Mouse (Mus musculus): Measurements from ENCODE around the gene Slc5a4b.

GRCm38 (mm10) chr10:76028016-76028366 lies 82.8 kb downstream of the Slc5a4b start:
- no peak for TF ChIP-seq CTCF (IDR thresholded peaks at IDR 0.05; ENCODE audit: extremely low read depth, insufficient read depth, low read length)
- TF ChIP-seq POLR2A (IDR thresholded peaks at IDR 0.05; ENCODE audit: extremely low read depth, insufficient read depth, low read length), result no peak

All from cortical plate, adult 2 months (tissue).